Mouse (Mus musculus): ENCODE data around the gene Smc1a. TPM values are rescaled to one million over a fixed set of nuclear protein-coding genes. Genes with fewer than 3 reads are reported as not detected.

The Smc1a gene
- polyA plus RNA-seq, 2 experiments: 80.6 to 91.3 TPM

- Histone ChIP-seq H3K4me3 (replicated peaks; ENCODE audit: low read length) (no peak overlapping the region; the same call in 1 of the 2 replicates), H3K9ac (ENCODE audit: low read depth, low read length, severe bottlenecking) (no peak overlapping the region), H3K27me3 (ENCODE audit: control insufficient read depth, insufficient read depth, low read length) (no peaks in the 10 kb centered on the region; the same call in 1 of the 2 replicates), H3K4me2 (replicated peaks; ENCODE audit: low read depth, low read length, severe bottlenecking) (peak overlapping the region; percentile 50; the same call in 1 of the 2 replicates), H3K9me3 (ENCODE audit: control insufficient read depth, low read length) (no peaks in the 10 kb centered on the region), H3K36me3 (ENCODE audit: control insufficient read depth, insufficient read depth, low read length) (peaks cover 12% of the 10 kb centered on the region), H3K27ac (replicated peaks; ENCODE audit: low read depth, low read length) (no peak overlapping the region), H3K4me1 (ENCODE audit: control insufficient read depth, insufficient read depth, low read length) (no peaks in the 10 kb centered on the region)
- 62% methylated on average over 2 of the region's 2 CpGs for WGBS
- DNase-seq (ENCODE audit: low spot score) (no peak), ATAC-seq (ENCODE audit: low FRiP score, low read depth) (no peak)
- no peak for TF ChIP-seq POLR2A (IDR thresholded peaks at IDR 0.05; ENCODE audit: borderline replicate concordance, extremely low read depth, insufficient read depth, insufficient read length)
Measured at GRCm38 (mm10) chrX:152002865-152003264, 13.4 kb upstream of the Smc1a start.

DNA sequence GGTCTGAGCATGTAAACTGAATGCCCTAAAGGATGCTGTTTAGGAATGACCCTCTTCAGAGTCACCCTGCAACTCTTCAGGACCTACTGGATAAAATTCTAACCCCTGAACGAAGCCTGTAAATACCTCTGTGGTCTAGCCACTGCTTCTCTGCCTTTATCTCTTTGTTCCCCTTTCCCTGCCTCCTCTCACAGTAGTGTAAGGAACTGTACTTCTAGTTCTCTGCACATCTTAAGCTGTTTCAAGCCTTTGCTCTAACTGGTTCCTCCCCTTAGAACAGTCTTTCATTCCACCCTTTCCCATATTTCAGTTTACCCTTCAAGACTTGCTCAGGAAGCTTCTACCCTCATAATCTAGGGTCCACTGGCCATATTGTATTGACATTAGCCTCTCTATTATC is 8.4 kb upstream of the Smc1a start:
- Histone ChIP-seq H3K4me3 (replicated peaks; ENCODE audit: low read length) (no peak overlapping the region), H3K4me1 (ENCODE audit: control insufficient read depth, insufficient read depth, low read length) (no peaks in the 10 kb centered on the region), H3K9me3 (ENCODE audit: control insufficient read depth, low read length) (no peaks in the 10 kb centered on the region), H3K9ac (ENCODE audit: low read depth, low read length, severe bottlenecking) (no peak overlapping the region), H3K4me2 (replicated peaks; ENCODE audit: low read depth, low read length, severe bottlenecking) (no peak overlapping the region), H3K27me3 (ENCODE audit: control insufficient read depth, insufficient read depth, low read length) (no peaks in the 10 kb centered on the region), H3K36me3 (ENCODE audit: control insufficient read depth, insufficient read depth, low read length) (peaks cover 12% of the 10 kb centered on the region), H3K27ac (replicated peaks; ENCODE audit: low read depth, low read length) (no peak overlapping the region)
- DNase-seq (ENCODE audit: low spot score) (no peak), ATAC-seq (ENCODE audit: low FRiP score, low read depth) (no peak)
- 74% methylated on average over 1 of the region's 1 CpGs for WGBS
- TF ChIP-seq POLR2A (IDR thresholded peaks at IDR 0.05; ENCODE audit: borderline replicate concordance, extremely low read depth, insufficient read depth, insufficient read length): no peak

DNA sequence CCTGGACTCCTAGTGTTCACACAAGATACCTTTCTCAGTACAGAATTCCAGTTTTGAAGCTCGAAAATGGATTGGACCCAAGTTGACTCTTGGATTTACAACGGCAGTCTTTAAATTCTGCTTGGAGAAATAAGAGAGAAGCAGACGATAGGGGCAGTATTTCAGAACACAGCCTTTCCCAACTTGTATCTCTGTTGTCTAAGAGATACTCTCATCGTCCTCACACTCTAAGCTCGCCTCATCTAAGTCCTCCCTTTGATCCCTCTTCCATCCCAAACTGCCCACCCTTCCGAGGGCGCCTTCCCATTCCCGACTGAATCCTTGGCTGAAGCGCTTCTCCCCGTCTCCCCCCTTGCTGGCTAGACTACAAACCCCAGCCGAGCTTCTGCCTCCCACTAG is 477 bp upstream of the Smc1a start:
- WGBS: 20% methylated on average over 11 of the region's 11 CpGs
- DNase-seq (ENCODE audit: low spot score) (no peak), ATAC-seq (ENCODE audit: low FRiP score, low read depth) (no peak; the same call in 1 of the 2 replicates)
- Histone ChIP-seq H3K36me3 (ENCODE audit: control insufficient read depth, insufficient read depth, low read length) (no peaks in the 10 kb centered on the region), H3K4me1 (ENCODE audit: control insufficient read depth, insufficient read depth, low read length) (no peaks in the 10 kb centered on the region), H3K4me3 (replicated peaks; ENCODE audit: low read length) (peak overlapping the region; percentile 53), H3K9ac (ENCODE audit: low read depth, low read length, severe bottlenecking) (peak overlapping the region; percentile 68), H3K27ac (replicated peaks; ENCODE audit: low read depth, low read length) (peak overlapping the region; percentile 90), H3K27me3 (ENCODE audit: control insufficient read depth, insufficient read depth, low read length) (0 out of 2 replicates have a peak, but pooled peaks cover 8% of the 10 kb centered on the region), H3K4me2 (replicated peaks; ENCODE audit: low read depth, low read length, severe bottlenecking) (peak overlapping the region; percentile 50), H3K9me3 (ENCODE audit: control insufficient read depth, low read length) (no peaks in the 10 kb centered on the region)
- TF ChIP-seq POLR2A (IDR thresholded peaks at IDR 0.05; ENCODE audit: borderline replicate concordance, extremely low read depth, insufficient read depth, insufficient read length): no peak

DNA sequence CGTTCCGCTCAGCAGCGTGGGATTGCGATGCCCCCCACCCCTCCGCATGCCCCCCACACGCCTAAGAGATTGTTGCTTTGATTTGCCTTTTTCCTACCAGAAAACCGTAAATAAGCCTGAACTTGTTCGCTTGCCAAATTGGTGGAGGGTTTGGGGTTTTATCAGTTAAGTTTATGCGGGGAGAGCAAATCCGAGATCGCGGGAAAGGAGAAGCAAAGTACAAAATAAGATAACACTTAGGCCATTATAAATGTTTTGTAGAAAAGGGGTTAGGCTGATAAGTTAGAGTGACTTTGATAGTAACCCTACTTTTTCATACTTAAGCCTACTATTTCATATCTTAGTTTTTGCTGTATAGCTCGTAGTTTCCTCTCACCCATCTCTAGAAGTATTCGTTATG is 958 bp downstream of the Smc1a start:
- no peaks in the 10 kb centered on the region for H3K9me3 ChIP-seq (ENCODE audit: control insufficient read depth, low read length)
- peak overlapping the region; percentile 53 for H3K4me3 ChIP-seq (replicated peaks; ENCODE audit: low read length)
- H3K9ac ChIP-seq (ENCODE audit: low read depth, low read length, severe bottlenecking): peak overlapping the region; percentile 68
- H3K4me2 ChIP-seq (replicated peaks; ENCODE audit: low read depth, low read length, severe bottlenecking): peak overlapping the region; percentile 46
- H3K4me1 ChIP-seq (ENCODE audit: control insufficient read depth, insufficient read depth, low read length): no peaks in the 10 kb centered on the region
- H3K27ac ChIP-seq (replicated peaks; ENCODE audit: low read depth, low read length): peak overlapping the region; percentile 88
- ATAC-seq (ENCODE audit: low FRiP score, low read depth): no peak
- 24% methylated on average over 14 of the region's 14 CpGs for WGBS
- H3K27me3 ChIP-seq (ENCODE audit: control insufficient read depth, insufficient read depth, low read length): 0 out of 2 replicates have a peak, but pooled peaks cover 8% of the 10 kb centered on the region
- TF ChIP-seq POLR2A (IDR thresholded peaks at IDR 0.05; ENCODE audit: borderline replicate concordance, extremely low read depth, insufficient read depth, insufficient read length): no peak
- no peaks in the 10 kb centered on the region for H3K36me3 ChIP-seq (ENCODE audit: control insufficient read depth, insufficient read depth, low read length)
- no peak for DNase-seq (ENCODE audit: low spot score)

DNA sequence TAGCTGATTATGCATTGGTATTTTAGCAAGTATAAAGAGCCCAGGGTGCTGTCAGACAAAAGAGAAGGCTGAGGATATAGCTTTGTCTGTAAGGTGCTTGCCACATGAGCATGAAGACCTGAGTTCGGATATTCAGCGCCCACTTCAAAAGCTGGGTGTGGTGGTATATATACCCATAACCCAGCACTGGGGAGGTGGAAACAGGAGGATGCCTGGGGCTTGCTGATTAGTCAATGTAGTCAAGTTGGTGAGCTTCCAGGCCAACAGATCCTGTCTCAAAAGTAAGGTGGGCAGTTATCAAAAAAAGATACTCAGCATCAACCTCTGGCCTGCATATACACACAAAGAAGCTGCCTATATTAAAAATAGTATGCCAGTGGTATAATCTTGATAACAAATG is 3.1 kb downstream of the Smc1a start:
- no peak for DNase-seq (ENCODE audit: low spot score)
- peaks cover 7% of the 10 kb centered on the region; the same call in 1 of the 2 replicates for H3K36me3 ChIP-seq (ENCODE audit: control insufficient read depth, insufficient read depth, low read length)
- ATAC-seq (ENCODE audit: low FRiP score, low read depth): no peak
- H3K27me3 ChIP-seq (ENCODE audit: control insufficient read depth, insufficient read depth, low read length): 0 out of 2 replicates have a peak, but pooled peaks cover 8% of the 10 kb centered on the region
- no peak for TF ChIP-seq POLR2A (IDR thresholded peaks at IDR 0.05; ENCODE audit: borderline replicate concordance, extremely low read depth, insufficient read depth, insufficient read length)
- no peak overlapping the region for H3K4me3 ChIP-seq (replicated peaks; ENCODE audit: low read length)
- H3K4me2 ChIP-seq (replicated peaks; ENCODE audit: low read depth, low read length, severe bottlenecking): no peak overlapping the region
- H3K4me1 ChIP-seq (ENCODE audit: control insufficient read depth, insufficient read depth, low read length): no peaks in the 10 kb centered on the region
- no peak overlapping the region for H3K27ac ChIP-seq (replicated peaks; ENCODE audit: low read depth, low read length)
- 93% methylated on average over 2 of the region's 2 CpGs for WGBS
- H3K9me3 ChIP-seq (ENCODE audit: control insufficient read depth, low read length): no peaks in the 10 kb centered on the region
- H3K9ac ChIP-seq (ENCODE audit: low read depth, low read length, severe bottlenecking): no peak overlapping the region

GRCm38 (mm10) chrX:152039865-152040264 is 23.6 kb downstream of the Smc1a start:
- DNase-seq (ENCODE audit: low spot score) (no peak), ATAC-seq (ENCODE audit: low FRiP score, low read depth) (no peak)
- TF ChIP-seq POLR2A (IDR thresholded peaks at IDR 0.05; ENCODE audit: borderline replicate concordance, extremely low read depth, insufficient read depth, insufficient read length): no peak
- Histone ChIP-seq H3K9me3 (ENCODE audit: control insufficient read depth, low read length) (no peaks in the 10 kb centered on the region), H3K27me3 (ENCODE audit: control insufficient read depth, insufficient read depth, low read length) (peaks cover 6% of the 10 kb centered on the region; the same call in 1 of the 2 replicates), H3K4me1 (ENCODE audit: control insufficient read depth, insufficient read depth, low read length) (no peaks in the 10 kb centered on the region), H3K4me2 (replicated peaks; ENCODE audit: low read depth, low read length, severe bottlenecking) (no peak overlapping the region), H3K36me3 (ENCODE audit: control insufficient read depth, insufficient read depth, low read length) (peaks cover 24% of the 10 kb centered on the region), H3K4me3 (replicated peaks; ENCODE audit: low read length) (no peak overlapping the region), H3K9ac (ENCODE audit: low read depth, low read length, severe bottlenecking) (no peak overlapping the region), H3K27ac (replicated peaks; ENCODE audit: low read depth, low read length) (no peak overlapping the region)
